25 mouse cellular contexts compared by ENCODE assay signal in the genomic region with DNA sequence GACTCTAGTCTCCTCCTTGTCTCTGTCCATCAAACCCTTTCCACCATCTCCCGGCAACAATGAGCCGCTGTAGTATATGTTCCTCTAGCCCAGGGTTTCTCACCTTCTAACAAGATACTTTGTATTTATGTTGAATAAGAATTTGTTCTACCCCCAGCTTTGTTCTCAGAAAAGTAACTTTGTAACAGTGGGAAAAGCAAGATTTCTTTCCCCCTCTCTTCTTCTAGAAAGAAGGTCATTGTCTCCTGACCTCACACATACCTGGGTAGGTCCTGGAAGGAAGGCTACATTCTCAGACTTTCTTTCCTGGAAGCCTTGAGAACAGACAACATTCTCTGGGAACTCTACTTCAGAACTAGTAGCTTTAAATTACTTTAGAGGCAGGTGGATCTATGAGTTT.
"Had no signal": no experiment of that assay in that cellular context is flagged by ENCODE, and none has a peak within 500 bp of the region (broad histone marks: within the 10 kb centered on the region; RNA-seq: fewer than 3 reads in every experiment).

A gene (minus strand): TSS at position 101 of the 400 bp plus-strand sequence.

- H3K9ac ChIP-seq: forebrain, postnatal 0 days; heart, embryonic 13.5 days; heart, embryonic 15.5 days; hindbrain, embryonic 13.5 days; hindbrain, embryonic 15.5 days; kidney, embryonic 15.5 days; limb, embryonic 12.5 days; liver, embryonic 13.5 days had no signal

- H3K9me3 ChIP-seq: heart, embryonic 10.5 days; heart, embryonic 13.5 days; heart, embryonic 15.5 days; hindbrain, embryonic 13.5 days; hindbrain, embryonic 15.5 days; kidney, embryonic 15.5 days; limb, embryonic 10.5 days; limb, embryonic 12.5 days; liver, embryonic 13.5 days had no signal

- H3K4me3 ChIP-seq: gastrocnemius, adult 2 months; heart, embryonic 10.5 days; heart, embryonic 13.5 days; heart, embryonic 15.5 days; hindbrain, embryonic 13.5 days; hindbrain, embryonic 15.5 days; kidney, embryonic 15.5 days; layer of hippocampus, adult 2 months; left cerebral cortex, adult 2 months; limb, embryonic 10.5 days; limb, embryonic 12.5 days; liver, embryonic 13.5 days had no signal

- H3K27ac ChIP-seq: gastrocnemius, adult 2 months; heart, embryonic 10.5 days; heart, embryonic 13.5 days; heart, embryonic 15.5 days; hindbrain, embryonic 13.5 days; hindbrain, embryonic 15.5 days; hindbrain, postnatal 0 days; kidney, embryonic 15.5 days; layer of hippocampus, adult 2 months; left cerebral cortex, adult 2 months; limb, embryonic 10.5 days; limb, embryonic 12.5 days; liver, embryonic 13.5 days had no signal

- DNase-seq: forebrain, postnatal 0 days; gastrocnemius, adult 2 months; gastrocnemius, postnatal 10 days; gastrocnemius, postnatal 25 days; heart, adult 18-20 months; heart, postnatal 14 days; heart, postnatal 36 days; kidney, adult 11 months; kidney, adult 9 months; kidney, postnatal 36 days; liver; liver, embryonic 13.5 days had no signal

- H3K36me3 ChIP-seq: heart, embryonic 10.5 days; heart, embryonic 13.5 days; heart, embryonic 15.5 days; hindbrain, embryonic 13.5 days; hindbrain, embryonic 15.5 days; kidney, embryonic 15.5 days; limb, embryonic 10.5 days; limb, embryonic 12.5 days; liver, embryonic 13.5 days had no signal

- H3K4me2 ChIP-seq: heart, embryonic 15.5 days; hindbrain, embryonic 13.5 days; hindbrain, embryonic 15.5 days; limb, embryonic 12.5 days; liver, embryonic 11.5 days; liver, embryonic 13.5 days had no signal

- ATAC-seq: forebrain, postnatal 0 days; hindbrain, postnatal 0 days; intestine, embryonic 16.5 days had no signal
